Mouse (Mus musculus): ENCODE measurements around the gene Tmem254b. TPM values are rescaled to one million over a fixed set of nuclear protein-coding genes. Genes with fewer than 3 reads are reported as not detected.
"Not testable (repeated sequence)": the region's sequence is repeated elsewhere in the genome, so short reads cannot be mapped to it uniquely, and the experiment has no call there.

Gene Tmem254b
- polyA plus RNA-seq, 1 experiment, result 7.3 TPM

- not testable (repeated sequence) for H3K27ac ChIP-seq (ENCODE audit: control insufficient read depth, insufficient read depth, low read depth, low read length); H3K36me3 ChIP-seq (ENCODE audit: control insufficient read depth, insufficient read depth, low read length); H3K4me3 ChIP-seq (ENCODE audit: control insufficient read depth, low read depth, low read length); H3K4me1 ChIP-seq (ENCODE audit: control insufficient read depth, insufficient read depth, low read length); H3K27me3 ChIP-seq (ENCODE audit: control insufficient read depth, insufficient read depth, low read length)
Measured at GRCm38 (mm10) chr14:26162423-26162822, 44.4 kb downstream of the Tmem254b start.

GRCm38 (mm10) chr14:26161156-26161555 lies 45.7 kb downstream of the Tmem254b start:
- H3K36me3 ChIP-seq (ENCODE audit: control insufficient read depth, insufficient read depth, low read length); H3K4me1 ChIP-seq (ENCODE audit: control insufficient read depth, insufficient read depth, low read length); H3K27me3 ChIP-seq (ENCODE audit: control insufficient read depth, insufficient read depth, low read length); H3K4me3 ChIP-seq (ENCODE audit: control insufficient read depth, low read depth, low read length); H3K27ac ChIP-seq (ENCODE audit: control insufficient read depth, insufficient read depth, low read depth, low read length): not testable (repeated sequence)

GRCm38 (mm10) chr14:26156032-26156431 lies 50.8 kb downstream of the Tmem254b start:
- not testable (repeated sequence) for H3K36me3 ChIP-seq (ENCODE audit: control insufficient read depth, insufficient read depth, low read length); H3K27me3 ChIP-seq (ENCODE audit: control insufficient read depth, insufficient read depth, low read length)

More at GRCm38 (mm10) chr14:26156032-26156431, 50.8 kb downstream of the Tmem254b start:
- not testable (repeated sequence) for H3K4me3 ChIP-seq (ENCODE audit: control insufficient read depth, low read depth, low read length); H3K27ac ChIP-seq (ENCODE audit: control insufficient read depth, insufficient read depth, low read depth, low read length); H3K4me1 ChIP-seq (ENCODE audit: control insufficient read depth, insufficient read depth, low read length)

Other genes with a start within 250 kb of the Tmem254b start
- gene Duxbl1, start 228.5 kb downstream of the Tmem254b start, polyA plus RNA-seq (2012; rRNA removed), result 0.07 and 0.12 TPM in 2 replicates
- 8.4 and 19.8 TPM in 2 replicates for gene Gm9780, start 164.3 kb downstream of the Tmem254b start, polyA plus RNA-seq (2012; rRNA removed)
- gene Tmem254c, start 139.7 kb downstream of the Tmem254b start, polyA plus RNA-seq (2012; rRNA removed), result 2.1 TPM in 1 of 2 replicates, not detected in the other
- gene Cphx2, start 125.5 kb downstream of the Tmem254b start, polyA plus RNA-seq (2012; rRNA removed), result not detected in 2 replicates
- gene Cphx3, start 124.7 kb downstream of the Tmem254b start, polyA plus RNA-seq (2012; rRNA removed), result not detected in 2 replicates
- gene Duxbl2, start 88.7 kb downstream of the Tmem254b start, polyA plus RNA-seq (2012; rRNA removed), result 0.04 and 0.05 TPM in 2 replicates
- gene Plac9b, start 24.6 kb downstream of the Tmem254b start, polyA plus RNA-seq (2012; rRNA removed), result 36.9 and 50.3 TPM in 2 replicates
- gene Duxbl3, start 50.9 kb upstream of the Tmem254b start, polyA plus RNA-seq (2012; rRNA removed), result 0.04 TPM in 1 of 2 replicates, not detected in the other